Mouse (Mus musculus): ENCODE data around the gene Fign.
A peak's percentile ranks its signal among the peaks of the same experiment; 100 is the strongest.

Gene Fign

DNA sequence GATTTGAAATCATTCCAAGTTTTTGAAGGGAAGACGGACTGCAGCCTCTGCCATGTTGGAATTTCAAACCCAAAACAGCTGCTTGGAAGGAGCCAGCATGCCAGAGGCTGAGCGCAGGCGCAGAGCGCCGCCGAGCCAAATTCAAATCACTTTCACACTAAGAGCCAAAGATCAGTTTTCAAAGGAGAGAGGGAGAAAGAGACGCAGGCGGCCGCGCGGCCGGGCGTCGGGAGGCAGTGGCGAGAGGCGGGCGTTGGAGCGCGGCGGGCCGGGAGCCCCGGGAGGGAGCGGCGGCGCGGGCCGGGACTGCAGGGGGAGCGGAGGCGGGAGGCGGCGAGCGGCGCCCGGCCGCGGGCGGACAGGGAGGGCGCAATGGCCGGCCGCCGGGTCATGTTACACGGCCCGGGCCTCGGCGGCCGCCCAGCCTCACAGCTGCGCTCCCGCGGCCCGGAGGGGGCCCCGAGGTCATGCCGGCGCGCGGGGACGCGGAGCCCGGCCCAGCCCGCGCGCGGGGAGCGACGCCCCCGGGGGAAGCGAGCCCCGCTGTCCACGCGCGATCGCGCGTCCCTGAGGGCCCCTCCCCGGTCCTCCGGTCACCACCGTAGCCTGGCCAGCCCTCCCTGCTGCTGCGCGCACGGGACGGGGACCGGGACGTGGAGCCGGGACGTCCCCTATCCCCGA lies at the start of gene Fign:
Fign (minus strand) TSS at position 102 of the 681 bp plus-strand sequence.
- DNase-seq: peak; percentile 47

DNA sequence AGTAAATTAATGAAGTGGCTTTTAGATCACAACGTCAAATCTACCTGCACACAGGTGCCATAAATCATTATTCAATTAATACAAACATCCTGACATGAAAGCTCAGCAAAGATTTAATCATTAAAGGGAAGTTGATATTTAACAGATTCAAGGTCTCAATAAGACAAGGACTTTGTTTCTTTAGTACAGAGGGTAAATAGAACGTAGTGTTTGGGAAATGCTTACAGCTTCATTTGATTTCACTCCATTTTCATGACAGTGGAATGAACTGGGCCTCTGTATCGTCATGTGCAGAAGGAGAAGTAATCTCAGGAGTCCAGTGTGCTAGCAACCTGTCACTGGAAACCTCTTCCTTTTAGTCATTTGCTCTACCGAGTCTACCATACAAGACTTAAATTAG lies 35.8 kb upstream of the Fign start:
- DNase-seq: no peak

DNA sequence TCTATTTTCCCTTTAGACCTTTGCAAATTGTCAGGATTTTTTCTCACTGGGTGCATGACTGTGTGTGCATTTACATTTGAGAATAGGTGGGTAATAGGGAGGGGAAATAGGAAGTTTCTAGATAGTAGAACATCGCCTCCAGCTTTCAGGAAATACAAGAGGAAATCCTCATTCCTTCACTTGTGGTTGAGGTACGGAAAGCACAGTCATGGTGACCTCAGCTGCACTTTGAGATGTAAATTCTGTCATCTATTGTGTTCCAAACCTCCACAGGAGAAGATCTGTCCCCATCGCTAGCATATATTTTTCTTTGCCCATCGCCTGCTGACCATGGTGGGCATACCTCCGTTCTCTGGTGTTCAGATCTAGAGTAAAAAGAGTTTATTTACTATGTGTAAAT lies 22.7 kb upstream of the Fign start:
- DNase-seq: no peak

DNA sequence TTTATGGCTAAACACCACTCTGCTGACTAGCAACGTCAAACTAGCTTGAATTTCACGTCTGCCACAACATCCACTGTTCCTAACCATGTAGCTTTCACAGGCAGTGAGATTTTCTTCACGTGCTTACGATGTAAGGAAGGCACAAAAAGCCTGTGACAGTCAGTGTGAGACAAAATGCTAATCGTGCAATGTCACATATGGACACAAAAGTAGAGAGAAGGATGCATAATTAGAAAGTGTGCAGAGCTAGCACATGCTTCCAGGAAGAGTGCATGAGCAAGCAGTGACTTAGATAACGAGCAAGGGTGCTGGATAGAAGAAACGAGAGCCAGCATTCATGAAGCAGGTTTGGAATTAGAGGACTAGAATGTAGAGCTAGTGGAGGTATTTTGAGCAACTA lies 18.8 kb upstream of the Fign start:
- DNase-seq: no peak

DNA sequence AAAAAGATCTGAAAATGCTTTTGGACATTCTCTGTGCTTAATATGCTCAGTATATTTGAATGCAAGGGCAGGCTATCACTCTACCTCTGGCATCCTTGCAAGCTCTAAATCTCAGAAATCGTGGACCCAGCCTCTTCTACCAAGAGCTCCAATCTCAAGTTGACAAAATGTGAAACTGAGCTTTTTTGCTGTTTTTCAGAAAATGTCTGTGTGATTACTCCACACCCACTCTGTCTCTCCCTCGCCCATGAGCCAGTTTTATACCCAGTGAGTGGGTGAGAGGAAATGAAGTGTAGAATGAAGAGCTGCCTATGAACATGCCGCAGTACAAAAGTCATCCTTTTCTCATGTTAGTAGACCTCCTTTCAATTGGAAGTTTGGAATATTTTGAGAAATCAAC lies 13.3 kb upstream of the Fign start:
- DNase-seq: no peak

DNA sequence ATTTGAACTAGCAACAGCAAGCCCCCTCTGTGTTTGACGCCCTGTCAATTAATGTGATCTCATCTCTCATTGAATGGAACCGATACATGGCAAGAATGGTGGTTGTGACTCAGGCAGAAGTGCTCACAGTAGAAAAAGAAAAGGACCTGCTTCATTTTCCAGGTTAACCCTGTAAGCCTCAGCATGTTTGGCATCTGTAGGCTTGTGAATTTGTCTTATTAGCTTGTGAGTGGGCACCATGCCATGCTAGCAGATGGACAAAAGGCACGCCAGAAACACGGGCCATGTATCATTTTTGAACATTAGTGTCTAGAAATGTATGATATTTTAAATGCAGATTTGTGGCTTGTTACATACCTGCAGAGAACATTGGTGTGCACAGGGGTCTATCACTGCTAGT lies 12.0 kb upstream of the Fign start:
- DNase-seq: no peak

DNA sequence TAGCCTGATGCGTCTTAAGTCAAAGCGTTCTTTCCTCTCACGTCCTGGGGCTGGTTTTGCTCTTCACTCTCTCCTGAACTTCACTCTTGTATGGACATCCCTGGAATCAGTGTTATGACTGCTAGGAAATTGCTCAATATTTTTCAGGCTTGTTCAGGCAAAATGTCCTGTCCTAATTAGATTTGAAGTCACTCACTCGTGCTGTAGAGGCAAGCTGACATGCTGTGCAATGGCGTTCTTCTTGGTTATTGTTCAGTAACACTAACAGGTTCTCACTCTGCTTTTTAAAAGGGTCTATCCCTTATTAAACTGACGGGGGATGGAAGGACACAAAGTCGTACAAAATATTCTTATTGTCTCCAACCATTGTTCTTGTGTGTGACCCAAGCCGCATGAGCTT lies 10.2 kb upstream of the Fign start:
- no peak for DNase-seq

DNA sequence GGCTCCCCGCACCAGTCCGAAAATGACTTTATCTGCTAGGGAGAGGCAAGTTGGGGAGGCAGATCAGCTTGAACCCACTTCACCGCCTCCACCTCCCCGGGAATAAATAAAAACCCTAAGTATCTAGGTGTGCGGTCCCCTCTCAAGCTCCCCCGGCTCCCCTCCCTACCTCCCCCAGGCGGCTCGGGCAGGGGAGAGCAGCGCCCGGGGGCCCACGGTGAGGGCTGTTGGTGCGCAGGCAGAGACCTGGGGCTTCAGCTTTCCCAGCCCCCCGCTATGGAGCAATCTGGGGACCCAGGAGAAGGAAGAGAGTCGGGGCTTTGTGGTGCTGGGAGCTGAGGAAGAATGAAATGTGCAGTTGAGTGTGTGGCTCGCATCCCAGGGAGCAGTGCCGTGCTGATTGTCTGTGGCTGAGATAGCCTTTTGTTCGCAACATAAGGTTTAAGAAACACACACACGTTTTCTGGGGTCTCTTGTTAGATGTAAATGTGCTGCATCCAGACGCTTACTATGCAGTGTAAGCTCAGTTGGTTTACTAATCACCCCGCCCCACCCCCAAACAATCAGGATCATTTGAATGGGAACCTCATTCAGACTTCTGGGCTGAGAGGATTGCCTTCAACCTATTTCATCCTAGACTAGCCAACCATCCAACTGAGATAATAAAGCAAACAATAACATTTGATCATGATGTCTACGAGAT lies 931 bp upstream of the Fign start:
- DNase-seq: no peak

DNA sequence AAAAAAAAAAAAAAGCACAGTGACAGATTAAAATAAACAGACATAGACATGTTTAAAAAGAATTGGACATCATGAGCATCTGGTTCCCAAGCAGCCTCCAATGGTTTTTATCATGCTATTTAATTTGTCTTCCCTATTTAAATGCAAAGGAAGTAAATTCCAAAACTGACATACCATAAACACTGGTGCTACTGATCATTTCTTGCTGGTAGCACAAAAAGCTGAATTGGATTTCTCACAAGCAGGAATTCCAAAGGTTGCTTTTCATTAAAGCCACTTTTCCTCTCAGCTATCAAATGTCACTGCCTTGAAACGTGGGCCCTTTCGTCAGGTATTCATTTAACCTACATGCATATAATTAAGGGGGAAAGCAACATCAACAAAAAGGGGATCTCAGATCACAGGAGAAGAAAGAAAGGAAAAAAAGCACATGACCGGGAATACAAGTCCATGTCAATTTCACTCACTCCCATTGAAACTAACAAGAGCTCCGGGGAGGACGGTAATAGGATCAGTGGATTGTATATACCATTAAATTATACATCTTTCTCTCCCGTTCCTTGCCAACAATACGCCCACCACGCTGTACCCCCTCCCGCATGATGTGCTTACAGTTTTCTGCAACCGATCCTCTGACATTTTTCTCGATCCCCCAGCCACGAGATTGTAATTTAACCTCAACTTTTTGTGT lies 972 bp downstream of the Fign start:
- DNase-seq: no peak

DNA sequence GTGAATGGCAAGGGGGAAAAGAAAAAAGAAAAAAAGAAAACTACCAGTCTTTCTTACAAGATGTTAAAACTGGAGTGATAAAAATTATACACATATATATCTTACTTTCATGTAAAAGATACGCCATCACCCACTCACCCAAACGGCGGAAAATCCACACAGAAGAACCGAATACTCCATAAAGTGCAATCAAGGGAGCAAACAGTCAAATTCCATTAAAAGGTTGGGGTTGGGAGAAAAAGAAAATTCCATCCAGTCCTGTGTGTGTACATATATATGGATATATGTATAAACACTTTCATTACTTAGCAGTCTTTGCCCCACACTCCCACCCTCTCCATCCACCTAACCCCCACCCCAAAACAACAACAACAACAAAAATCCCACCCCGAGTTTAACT lies 1.7 kb downstream of the Fign start:
- DNase-seq: no peak

DNA sequence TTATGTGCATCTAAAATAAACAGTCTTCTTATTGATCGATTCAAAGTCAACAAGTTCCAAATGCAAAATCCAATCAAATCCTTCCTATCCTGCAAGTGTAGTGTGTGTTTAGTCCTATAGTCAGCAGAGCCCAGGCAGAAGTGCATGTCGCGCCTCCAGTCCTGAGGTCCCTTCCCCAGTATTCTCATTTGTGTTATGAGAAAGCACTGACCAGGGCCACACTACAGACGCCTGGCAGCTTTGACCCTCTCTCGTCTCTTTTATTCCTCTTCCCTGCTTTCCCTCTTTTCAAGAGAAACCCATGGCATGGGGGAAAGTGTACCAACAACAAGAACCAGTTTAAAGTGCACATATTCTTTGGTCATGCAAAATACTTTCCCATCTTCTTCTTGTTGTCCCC lies 2.3 kb downstream of the Fign start:
- no peak for DNase-seq

DNA sequence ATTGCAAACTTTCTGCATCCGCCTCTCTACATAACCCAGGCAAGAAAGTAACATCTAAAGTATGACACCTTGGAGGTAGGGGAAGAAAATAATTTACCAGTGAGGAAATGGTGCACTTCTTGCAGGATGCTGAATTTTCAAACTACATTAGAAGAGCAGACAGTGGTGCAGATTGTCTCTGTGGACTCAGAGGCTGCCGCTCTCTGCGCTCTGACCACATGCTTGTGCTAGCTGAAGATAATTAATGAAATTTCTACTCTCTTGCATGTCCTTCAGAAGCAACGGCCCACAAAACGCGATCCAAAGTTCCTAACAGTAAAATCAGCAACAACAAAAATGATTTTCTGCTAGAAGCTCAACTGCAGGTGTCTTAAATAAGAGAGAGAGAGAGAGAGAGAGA lies 4.8 kb downstream of the Fign start:
- DNase-seq: no peak

DNA sequence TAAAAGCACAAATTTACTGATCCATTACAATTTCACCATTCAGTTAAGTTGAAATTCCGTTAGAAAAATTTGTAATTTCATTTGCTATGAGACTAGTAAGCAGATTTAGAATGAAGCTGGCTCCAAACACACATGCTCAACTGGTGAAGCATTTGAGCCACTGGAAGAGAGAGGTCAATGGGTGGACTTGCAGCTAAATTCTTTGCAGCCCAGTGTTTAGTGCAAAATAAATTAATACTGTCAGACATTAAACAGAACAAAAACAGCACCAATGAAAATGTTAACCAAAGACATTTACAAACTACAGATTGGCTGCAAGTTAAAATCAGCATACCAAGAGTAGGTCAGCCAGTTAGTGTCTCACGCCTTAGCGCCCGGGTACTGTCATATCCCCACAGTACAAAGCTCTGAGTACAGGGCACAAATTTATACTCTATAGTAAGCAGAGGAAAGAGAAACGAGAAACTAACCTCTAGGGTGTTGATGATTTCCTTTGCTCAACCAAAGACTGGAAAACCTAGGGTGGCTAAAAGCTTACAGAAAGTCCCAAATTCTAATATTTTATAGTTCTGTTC lies 13.9 kb downstream of the Fign start:
- no peak for DNase-seq

DNA sequence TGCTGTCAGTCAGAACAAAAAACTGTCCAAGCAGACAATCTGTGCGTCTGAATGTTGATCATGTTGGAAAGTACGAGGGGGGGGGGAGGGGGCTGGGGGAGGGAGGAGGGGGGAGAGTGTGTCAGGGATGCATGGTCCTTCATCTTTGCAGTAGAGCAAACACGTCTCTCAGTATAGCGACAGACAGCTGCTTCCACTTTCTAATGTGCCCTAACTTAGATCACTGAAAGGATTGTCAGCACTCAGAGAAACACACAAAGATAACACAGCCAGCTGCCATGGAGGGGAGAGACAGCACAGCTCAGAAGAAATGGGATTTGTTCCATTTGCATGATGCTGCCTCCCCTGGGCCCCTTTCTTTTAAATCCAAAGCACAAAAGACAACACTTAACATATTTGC lies 18.1 kb downstream of the Fign start:
- no peak for DNase-seq

DNA sequence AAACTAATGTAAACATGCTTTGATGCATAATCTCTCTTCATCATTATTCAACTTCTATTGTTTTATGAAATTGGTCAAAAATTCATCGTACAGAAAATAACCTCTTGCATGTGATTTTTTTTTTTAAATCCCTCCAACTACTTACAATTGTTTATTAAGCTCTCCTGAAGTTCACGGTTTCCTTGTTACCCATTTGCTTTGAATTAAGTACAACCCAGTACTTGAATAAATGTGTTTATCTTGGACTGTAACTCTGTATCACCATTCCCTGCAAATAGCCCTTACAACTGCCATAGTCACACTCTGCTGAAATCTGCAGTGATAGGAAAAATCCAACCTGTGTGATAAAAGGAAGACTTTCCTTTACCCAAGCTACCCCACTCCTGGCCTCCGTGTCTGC lies 19.3 kb downstream of the Fign start:
- DNase-seq: no peak

DNA sequence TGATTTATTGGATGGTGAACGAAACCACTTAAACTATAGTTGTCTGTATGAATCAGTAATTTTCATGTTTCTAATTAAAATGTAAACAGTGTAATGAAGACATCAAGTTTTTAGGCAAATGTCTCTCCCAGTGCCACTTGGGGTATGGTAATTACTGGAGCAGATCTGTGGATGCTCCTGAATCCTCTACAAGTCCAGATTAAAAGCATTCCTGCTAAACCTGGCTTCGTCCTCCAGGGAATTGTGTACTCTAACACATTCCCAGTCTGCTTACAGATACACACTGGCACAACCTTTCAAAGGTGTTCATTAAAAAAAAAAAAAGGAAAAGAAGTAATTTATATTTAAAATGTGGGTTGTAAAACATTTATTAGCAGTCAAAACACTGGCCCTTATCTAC lies 20.0 kb downstream of the Fign start:
- DNase-seq: no peak

DNA sequence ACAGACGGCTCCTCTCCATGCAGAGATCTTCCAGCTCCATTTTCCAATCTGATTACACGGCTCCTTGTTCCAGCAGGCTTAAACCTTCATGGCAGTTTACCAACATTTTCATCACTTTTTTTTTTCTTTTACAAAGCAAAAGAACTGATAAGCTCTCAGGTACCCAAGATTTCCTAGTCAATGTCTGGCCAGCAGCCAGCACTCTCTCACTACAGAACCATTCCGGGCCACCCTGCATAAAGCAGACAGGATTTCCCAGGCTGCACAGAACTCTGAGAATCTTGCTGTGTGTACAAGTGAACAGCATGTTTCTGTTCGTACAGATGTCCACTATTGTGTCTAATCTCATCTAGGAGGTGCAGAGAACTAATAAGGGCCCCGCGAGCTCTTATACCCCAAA lies 22.0 kb downstream of the Fign start:
- DNase-seq: no peak

DNA sequence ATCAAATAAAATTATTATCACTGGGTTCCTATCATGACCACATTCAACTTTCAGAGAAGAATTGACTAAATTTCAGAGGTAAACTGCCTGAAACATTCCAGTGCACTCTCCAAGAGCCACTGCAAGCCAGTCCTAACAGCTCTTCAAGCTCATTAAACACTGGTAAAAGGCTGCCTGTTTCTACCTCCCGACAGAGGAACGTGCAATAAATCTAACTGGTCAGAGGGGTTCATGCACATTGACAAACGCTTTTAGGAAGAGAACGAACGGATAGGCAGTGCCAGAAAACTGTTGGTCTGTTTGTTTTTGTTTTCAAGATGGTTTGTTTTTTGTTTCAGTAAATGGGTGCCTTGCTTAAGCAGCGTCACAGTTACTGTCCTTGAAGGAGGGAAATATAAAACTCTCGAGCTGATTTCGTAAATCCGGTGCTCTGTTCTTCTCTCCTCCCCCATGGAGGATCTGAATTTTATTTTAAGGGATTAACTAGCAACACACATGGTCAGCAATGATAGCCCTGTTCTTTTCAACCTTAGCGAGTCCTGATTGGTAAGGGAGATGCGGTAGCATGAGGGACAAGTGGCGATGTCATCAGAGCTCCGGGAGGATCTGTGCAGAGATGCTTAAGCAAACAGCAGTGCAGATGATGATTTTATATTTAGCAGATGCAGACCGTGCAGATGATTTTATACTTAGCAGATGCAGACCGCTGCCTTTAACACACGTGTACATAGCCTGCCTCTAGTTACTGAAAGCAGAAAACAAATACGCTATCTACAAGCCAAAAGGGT lies 23.0 kb downstream of the Fign start:
- DNase-seq: no peak

DNA sequence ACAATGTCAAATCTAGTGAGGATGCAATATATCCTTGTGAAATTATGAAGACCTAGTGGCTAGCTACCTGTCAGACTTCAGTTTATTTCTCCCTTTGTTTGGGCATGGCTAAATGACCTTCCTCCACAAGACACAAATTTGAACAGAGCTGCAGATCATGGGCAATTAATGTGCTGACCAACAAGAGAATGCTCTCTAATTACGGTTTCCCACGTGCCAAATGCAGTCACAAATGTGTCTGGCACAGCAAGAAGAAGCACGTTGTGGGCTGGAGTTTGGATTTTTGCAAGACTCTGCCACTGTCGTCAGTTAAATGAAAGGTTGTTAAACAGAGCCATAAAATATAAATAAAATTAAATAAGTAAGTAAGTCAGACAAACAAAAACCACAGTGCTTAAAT lies 25.7 kb downstream of the Fign start:
- no peak for DNase-seq

DNA sequence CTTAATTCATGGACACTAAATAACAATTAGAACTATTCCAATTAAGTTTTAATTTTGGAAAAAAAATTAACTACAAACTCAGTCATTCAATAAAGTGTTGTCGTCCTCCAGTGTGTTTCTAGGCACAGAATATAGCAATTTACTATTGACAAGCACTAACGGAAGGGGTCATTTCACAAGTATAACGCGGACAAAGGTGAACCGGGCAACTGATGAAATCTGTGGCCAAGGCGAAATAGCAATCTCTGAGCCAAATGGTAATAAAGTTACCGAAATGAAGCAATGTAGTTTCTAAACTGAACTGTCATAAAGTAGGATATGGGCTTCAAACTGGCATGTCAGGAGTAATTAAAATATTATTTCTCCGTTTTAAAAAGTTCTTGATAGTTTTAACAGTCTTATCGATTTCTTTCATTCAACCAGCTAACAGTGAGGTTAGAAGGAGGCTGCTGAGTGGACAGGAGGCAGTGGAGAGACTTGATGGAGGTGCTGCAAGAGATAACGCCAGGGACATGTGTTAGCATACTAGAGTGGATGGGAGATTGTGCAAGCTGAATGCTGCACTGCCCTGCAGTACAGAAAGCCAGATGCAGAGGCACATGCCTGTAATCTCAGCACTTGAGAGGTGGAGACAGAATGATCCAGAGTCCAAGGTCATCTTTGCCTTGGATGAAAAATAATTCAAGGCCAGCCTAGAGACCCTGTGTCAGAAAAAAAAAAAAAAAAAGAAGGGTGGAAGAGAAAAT lies 27.7 kb downstream of the Fign start:
- DNase-seq: no peak

DNA sequence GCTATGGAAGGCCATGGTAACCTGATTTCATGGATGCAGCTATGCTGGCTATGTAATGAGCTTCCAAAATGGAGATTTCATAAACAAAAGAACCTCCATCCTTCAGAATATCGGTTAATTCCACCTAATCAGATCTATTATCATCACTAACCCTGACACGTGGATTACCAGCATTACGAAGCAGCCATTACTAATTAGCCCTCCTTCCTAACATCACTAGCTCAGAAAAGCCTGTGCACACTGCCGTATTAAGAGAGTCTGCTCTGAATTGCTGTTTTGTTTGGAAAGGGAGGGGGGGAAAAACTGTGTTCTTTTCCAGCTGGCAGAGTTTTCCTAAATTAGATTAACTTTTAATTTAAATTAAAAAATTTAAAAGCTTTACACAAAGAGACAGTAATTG lies 32.3 kb downstream of the Fign start:
- no peak for DNase-seq

DNA sequence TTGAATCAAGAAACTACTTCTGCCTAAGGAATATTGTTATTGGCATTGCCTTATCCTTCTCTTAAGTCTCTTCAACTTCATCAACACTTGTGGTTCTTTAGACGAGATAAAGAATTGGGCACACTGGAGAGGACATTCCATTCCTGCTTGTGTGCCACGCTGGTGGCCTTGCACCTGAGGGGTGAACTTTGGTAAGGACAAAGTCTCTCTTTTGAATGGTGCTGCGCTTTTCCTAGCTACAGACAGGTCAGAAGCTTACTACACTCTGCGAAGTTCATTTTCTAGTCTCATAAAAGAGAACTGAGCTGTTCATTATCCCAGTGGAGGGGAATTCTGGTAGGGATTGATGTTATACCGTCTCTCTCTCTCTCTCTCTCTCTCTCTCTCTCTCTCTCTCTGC lies 38.4 kb downstream of the Fign start:
- DNase-seq: no peak

DNA sequence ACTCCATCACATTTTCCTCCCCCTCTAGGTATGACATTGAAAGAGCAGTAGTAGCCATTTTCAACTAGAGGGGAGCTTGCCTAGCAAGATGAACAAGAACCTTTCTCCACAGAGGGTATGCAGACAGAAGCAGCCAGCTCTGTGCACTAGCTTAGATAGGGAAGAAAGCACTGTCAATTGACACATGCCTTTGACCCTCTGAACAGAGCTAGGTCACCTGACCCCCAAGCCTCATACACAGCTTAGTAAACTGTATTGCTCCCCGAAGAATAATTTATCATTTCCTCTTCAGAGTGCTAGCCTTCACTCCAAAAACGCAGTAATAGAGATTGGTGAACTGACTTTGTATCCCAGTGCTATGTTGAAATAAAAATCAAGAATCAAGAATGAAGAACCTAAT lies 49.7 kb downstream of the Fign start:
- DNase-seq: no peak

Measured in right cerebral cortex, postnatal 14 days (tissue).